Mouse (Mus musculus) left cerebral cortex, adult 2 months (tissue): ENCODE data around the gene Spata13. TPM values are rescaled to one million over a fixed set of nuclear protein-coding genes. Genes with fewer than 3 reads are reported as not detected.

ENCODE experiments used
- DNase-seq, 2 experiments: peaks; one replicate each; pipeline ENCODE4 v3.0.0; 2021 to 2022; ENCODE audit warnings: low spot score in 2 of 2, mixed read lengths in 1 of 2; ENCODE audit errors: extremely low spot score in 1 of 2
- H3K27ac ChIP-seq: fragments of 200-600 bp; 2 replicates; pipeline ENCODE4 v1.8.1; 2022
- H3K4me3 ChIP-seq: fragments of 200-600 bp; 2 replicates; pipeline ENCODE4 v1.8.1; 2022
- CTCF ChIP-seq: fragments of 200-600 bp; IDR thresholded peaks from 2 replicates; pipeline ENCODE4 v1.8.1; 2022; ENCODE audit warnings: antibody characterized with exemption, mild to moderate bottlenecking, moderate library complexity
- intact Hi-C: fragments of 180-260 bp; cut with DNase I; formaldehyde crosslinking; loops from one replicate; pipeline ENCODE4 v1.15.1; 2025
- total RNA-seq, 2 experiments: library from RNA; stranded (reverse); gene quantifications; 2 replicates each; pipeline ENCODE4 v1.2.3; 2021

Gene Spata13
- total RNA-seq, 2 experiments from 2014 or later = 15.4 to 23.7 TPM

DNA sequence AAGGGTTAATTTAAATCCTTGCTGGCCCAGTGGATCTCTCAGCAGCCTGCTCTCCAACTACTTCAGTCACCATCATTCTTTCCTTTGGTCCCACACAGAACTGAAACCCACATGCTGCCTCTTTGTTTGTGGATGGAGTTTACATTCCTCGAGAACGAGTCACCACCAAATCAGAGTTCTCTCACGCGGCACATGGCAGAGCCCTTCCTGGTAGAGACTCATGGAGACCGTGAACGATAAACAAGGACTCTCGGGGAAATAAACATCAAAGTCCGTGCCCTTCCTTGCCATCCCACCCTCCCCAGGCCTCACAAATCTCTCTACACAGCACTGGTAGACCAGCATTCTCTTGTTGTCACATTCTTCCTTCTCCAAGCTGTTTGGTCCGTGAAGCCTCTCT lies 12.7 kb upstream of the Spata13 start:
- TF ChIP-seq CTCF = no peak
- no peak overlapping the region for H3K4me3 ChIP-seq
- no peak for DNase-seq
- intact Hi-C loops = no loop called here
- H3K27ac ChIP-seq = no peak overlapping the region

DNA sequence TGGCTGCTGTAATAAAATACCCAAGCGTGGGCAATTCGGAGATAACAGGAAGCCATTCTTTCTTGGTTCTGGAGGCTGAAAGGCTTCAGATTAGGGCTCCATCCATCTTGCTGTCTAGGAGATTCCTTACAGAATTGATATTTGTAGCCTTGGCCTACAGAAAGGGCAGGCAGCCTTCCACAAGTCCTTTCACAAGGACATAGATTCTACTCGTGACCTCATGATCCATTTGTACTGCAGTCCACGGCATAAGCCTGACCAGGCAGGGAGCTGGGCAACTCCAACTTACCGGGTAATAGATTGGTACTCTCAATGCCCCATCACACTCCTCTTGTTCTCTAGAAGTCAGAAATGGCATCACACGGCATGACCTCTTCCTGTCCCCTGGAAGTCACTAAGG lies 8.3 kb upstream of the Spata13 start:
- Histone ChIP-seq H3K4me3 (no peak overlapping the region), H3K27ac (no peak overlapping the region)
- TF ChIP-seq CTCF = no peak
- no peak for DNase-seq
- intact Hi-C loops = no loop called here

DNA sequence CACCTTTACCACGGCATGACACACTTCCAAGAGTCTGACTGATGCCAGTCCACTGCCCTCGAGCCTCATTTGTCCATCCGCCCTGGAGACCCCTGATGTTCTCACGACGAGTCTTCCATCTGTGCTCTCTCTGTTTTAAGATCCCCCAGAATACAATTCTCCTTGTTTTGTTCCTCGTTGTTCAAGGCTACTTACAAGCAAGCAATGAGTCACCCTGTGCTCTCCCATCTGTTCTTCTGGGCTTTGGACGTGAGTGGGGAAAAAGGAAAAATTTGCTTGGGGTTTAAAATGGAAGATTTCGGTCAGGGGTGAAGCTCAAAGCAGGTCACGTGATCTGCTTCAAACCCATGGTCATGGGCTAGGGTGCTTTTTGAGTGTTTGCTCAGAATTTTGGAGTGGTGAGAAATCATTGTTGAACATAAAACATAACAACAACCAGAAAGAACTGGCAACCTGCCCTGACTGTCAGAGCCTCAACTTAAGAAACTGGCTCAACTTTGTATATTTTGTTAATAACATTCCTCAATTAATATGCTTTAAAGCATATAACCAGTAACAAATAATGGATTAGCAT lies 3.8 kb upstream of the Spata13 start:
- no peak for TF ChIP-seq CTCF
- intact Hi-C loops = loop anchor here (5.0 kb wide), 3 partner anchors 57 to 103 kb away; no protein-coding TSS in a partner anchor
- DNase-seq = no peak
- Histone ChIP-seq H3K27ac (no peak overlapping the region), H3K4me3 (no peak overlapping the region)

DNA sequence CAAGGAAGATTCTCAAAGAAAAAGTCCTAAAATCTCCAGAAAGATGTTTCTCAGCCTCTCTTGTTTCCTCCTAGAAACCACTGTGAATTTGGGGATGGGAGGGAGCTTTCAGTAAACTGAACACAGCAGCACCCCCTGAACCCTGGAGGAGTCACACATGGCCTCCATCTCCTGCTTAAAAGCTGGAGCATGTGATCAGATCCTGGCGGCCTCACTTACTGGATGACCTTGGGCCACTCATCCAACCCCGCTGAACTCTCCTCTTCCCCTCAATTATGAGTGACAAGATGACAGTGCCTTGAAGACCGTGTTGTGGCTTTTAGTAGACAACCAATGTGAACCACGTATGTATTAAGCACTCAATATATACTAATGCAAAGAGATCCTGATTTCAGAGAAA lies 2.8 kb upstream of the Spata13 start:
- TF ChIP-seq CTCF = no peak
- Histone ChIP-seq H3K4me3 (no peak overlapping the region), H3K27ac (no peak overlapping the region)
- DNase-seq = no peak
- intact Hi-C loops = loop anchor here (5.0 kb wide), 3 partner anchors 56 to 104 kb away; no protein-coding TSS in a partner anchor

DNA sequence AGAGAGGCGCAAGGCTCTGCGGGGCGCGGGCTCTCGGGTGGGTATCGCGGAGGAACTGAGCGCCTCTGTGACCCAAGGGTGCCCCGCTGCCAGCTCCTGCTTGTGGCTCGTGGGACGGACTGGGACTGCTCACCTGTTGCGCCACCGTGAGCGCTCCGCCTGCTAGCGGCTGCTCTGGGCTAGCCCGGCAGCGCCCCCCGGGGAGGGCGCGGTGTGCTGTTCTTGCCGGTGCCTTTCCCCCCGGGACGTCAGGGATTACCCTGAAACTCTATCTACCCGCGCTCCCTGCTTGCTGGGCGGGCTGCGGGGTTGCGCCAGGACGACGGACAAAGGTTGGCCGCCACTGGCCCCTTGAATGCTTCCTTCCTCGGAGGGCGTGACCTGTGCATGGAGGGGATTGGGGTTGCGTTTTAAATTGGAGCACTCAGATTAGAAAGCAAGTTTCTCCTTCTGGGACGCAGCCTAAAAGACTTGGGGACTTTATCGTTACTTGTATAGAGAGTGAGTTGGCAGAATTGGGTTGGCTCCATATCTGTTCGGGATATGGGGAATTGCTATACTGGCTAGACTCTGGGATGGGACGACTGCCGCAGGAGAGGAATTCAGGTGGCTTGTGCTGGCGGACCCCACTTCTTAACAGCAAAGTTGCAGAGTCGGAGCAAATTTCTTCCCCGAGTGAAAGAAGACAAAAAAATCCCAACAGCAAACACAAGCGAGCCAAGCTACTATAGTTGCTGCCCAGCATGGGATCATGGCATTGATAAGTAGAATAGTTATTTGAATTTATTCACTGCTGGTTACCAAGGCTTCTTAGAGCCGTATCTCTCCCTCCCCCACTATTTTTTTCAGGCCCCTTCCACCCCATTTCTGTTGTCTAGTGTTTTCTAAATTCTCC lies 1.3 kb downstream of the Spata13 start:
- Histone ChIP-seq H3K27ac (no peak overlapping the region), H3K4me3 (peak overlapping the region; percentile 67)
- intact Hi-C loops = loop anchor here (5.0 kb wide), 3 partner anchors 52 to 108 kb away; no protein-coding TSS in a partner anchor
- TF ChIP-seq CTCF = peak; percentile 14
- DNase-seq = peak in 1 of 2 experiments; percentile 25

DNA sequence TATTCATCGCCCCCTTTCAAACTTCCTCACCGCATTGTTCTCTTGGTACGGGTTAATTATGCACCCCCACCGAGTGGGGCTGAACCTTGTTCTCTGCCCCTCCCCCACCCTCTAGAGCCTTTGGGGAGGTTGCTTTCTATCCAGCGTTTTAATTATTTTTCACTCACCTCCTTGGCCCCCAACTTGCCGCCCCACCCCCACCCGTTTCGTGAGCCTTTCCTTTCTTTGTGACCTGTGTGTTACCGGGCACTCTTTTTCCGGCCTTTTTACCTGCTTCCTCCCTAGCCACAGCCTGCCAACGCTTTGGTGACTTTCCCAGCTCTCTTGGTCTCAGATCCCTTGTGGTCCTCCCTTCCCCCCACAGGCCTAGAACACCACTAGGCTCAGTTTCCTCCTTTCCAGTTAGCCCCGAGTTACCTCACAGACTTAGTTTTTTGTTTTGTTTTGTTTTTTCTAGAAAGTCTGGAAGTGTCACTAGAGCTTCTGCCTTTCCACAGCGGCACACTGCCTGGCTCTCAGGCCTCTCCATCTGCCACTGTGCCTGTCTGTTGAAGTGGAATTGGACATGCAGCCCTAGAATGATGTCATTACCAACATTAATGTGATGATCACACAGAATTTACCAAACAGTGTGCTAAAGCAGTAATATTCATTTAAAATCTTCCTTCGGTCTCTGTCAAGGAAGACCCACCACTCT lies 2.3 kb downstream of the Spata13 start:
- no peak for DNase-seq
- intact Hi-C loops = no loop called here
- Histone ChIP-seq H3K27ac (no peak overlapping the region), H3K4me3 (peak overlapping the region; percentile 67)
- TF ChIP-seq CTCF = no peak

DNA sequence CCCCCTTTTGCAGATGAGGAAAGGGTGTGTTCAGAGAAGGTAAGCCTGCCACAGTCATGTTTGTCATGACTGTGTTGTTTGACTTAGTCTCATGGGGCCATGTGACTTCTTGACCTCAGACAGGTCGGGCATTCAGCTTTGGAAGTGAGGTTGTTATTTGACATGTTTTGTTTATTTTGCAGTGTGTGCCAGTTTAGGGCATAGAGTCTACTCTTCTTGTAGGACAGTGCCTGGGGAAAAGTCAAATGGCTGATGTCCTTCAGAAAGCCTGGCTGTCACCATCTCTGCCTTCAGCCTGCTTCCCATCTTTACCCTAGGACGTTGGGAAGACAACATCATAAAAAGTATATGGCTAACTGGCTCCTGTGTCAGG lies 2.8 kb downstream of the Spata13 start:
- Histone ChIP-seq H3K27ac (no peak overlapping the region), H3K4me3 (no peak overlapping the region)
- no peak for TF ChIP-seq CTCF
- intact Hi-C loops = no loop called here
- no peak for DNase-seq

DNA sequence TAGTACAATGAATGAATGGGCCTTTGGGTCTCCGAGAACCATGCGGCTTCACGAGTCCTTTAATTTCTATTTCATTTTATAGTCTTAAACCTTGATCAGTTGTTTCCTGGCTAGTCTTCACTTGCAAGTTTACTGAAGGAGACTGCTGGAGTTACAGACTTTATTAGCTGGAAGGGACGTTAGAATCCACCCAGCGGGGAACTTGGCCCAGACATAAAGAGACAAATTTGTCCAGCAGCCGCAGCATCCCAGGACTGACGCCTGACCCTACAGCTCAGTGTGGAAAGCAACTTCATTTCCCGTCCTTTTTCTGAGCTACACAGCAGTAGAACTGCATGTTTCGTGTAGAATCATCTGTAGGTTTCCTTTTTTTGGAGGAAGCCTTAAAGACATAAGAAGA lies 3.2 kb downstream of the Spata13 start:
- TF ChIP-seq CTCF = no peak
- DNase-seq = no peak
- intact Hi-C loops = no loop called here
- Histone ChIP-seq H3K27ac (no peak overlapping the region), H3K4me3 (no peak overlapping the region)

DNA sequence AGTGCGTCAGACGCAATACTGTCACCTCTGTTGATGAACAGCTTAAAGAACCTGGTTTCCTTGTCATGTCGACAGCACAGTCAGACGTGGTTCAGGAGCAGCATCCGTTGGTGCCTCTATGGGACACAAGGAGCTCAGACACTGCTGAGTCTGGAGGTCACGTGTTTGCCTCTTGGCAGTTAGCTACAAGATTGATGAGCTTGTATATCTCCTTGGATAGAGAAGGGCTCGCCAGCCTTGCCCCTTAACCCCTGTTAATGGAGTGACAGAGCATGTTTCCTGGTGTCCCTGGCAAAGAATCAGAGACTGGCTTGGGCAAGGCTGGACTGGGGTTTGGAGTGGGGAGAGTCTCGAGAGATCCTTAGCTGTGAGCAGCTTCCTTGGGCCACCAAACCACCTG lies 4.4 kb downstream of the Spata13 start:
- Histone ChIP-seq H3K4me3 (no peak overlapping the region), H3K27ac (no peak overlapping the region)
- intact Hi-C loops = no loop called here
- no peak for DNase-seq
- no peak for TF ChIP-seq CTCF

DNA sequence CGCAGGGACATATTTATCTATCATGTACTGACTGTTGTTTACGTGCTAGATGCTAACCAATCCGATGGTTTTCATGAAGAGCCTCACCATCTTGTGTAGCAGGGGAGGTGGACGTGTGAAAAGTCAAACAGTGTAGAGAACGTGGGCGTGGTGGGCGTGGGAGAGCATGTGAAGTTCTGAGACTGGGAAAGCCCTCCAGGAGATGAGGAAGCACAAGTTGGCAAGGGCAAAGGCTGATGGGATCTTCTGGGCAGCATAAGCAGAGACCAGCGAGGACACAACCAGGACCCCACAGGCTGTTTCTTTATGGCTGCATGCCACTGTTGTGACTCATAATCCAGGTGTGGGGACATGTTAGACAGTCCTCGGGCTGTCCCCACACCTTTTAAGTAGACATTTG lies 5.4 kb downstream of the Spata13 start:
- no peak for TF ChIP-seq CTCF
- no peak for DNase-seq
- no peak overlapping the region for H3K27ac ChIP-seq
- intact Hi-C loops = no loop called here
- H3K4me3 ChIP-seq = no peak overlapping the region

DNA sequence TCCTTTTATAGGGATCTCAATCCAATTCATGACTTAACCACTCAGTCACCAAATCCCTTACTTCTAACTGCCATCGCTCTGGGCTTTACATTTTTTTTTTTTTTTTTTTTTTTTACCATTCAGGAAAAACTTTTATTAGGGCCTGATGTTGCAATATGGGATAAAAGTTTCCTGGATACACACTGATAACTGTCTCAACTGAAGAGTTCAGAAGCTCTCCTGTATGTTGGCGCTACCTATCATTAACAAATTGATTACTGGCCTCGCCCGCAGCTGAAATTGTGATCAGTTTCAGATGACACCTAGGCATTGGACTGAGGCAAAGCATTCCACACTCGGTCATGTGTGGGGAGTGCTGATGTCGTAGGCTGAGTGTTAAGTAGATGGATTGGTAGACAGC lies 7.3 kb downstream of the Spata13 start:
- intact Hi-C loops = no loop called here
- DNase-seq = no peak
- Histone ChIP-seq H3K4me3 (no peak overlapping the region), H3K27ac (no peak overlapping the region)
- no peak for TF ChIP-seq CTCF

DNA sequence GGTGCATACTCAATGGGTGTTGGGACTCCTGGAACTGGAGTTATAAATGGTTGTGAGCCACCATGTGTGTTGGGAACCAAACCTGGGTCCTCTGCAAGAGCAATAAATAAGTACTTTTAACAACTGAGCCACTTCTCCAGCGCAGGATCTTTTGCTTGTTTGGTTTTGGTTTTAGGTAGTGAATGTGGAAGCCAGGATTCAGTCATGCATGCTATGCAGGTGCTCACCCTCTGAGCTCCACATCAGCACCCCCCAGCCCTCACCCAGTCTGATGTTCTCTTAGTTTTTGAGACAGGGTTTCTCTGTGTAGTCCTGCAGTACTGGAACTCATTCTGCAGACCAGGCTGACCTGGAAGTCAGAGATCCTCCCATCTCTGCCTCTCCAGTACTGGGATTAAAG lies 8.3 kb downstream of the Spata13 start:
- H3K27ac ChIP-seq = no peak overlapping the region
- H3K4me3 ChIP-seq = no peak overlapping the region
- TF ChIP-seq CTCF = no peak
- no peak for DNase-seq
- intact Hi-C loops = no loop called here
